Mouse (Mus musculus): ENCODE data around the gene Ugt1a6a.
"Not testable (repeated sequence)": the region's sequence is repeated elsewhere in the genome, so short reads cannot be mapped to it uniquely, and the experiment has no call there.

The Ugt1a6a gene

GRCm38 (mm10) chr1:88213766-88214461 is 79.3 kb downstream of the Ugt1a6a start:
- no peak for DNase-seq

GRCm38 (mm10) chr1:88214462-88214952 is 79.9 kb downstream of the Ugt1a6a start:
- no peak for DNase-seq

- DNase-seq, result no peak
Measured at GRCm38 (mm10) chr1:88215466-88216380, 81.1 kb downstream of the Ugt1a6a start.

GRCm38 (mm10) chr1:88216551-88216950 is 81.9 kb downstream of the Ugt1a6a start:
- DNase-seq, result no peak

- no peak for DNase-seq
Measured at GRCm38 (mm10) chr1:88217144-88217543, 82.5 kb downstream of the Ugt1a6a start.

GRCm38 (mm10) chr1:88217576-88217975 is 83.0 kb downstream of the Ugt1a6a start:
- no peak for DNase-seq

- no peak for DNase-seq
Measured at GRCm38 (mm10) chr1:88218051-88218450, 83.4 kb downstream of the Ugt1a6a start.

- DNase-seq, result no peak
Measured at GRCm38 (mm10) chr1:88218591-88218990, 84.0 kb downstream of the Ugt1a6a start.

GRCm38 (mm10) chr1:88219054-88219453 is 84.4 kb downstream of the Ugt1a6a start:
- DNase-seq, result no peak

GRCm38 (mm10) chr1:88220336-88220735 is 85.7 kb downstream of the Ugt1a6a start:
- no peak for DNase-seq

- DNase-seq, result no peak
Measured at GRCm38 (mm10) chr1:88222216-88222615, 87.6 kb downstream of the Ugt1a6a start.

GRCm38 (mm10) chr1:88223011-88223515 is 88.5 kb downstream of the Ugt1a6a start:
- DNase-seq, result not testable (repeated sequence)

- DNase-seq, result no peak
Measured at GRCm38 (mm10) chr1:88223591-88223990, 89.0 kb downstream of the Ugt1a6a start.

- no peak for DNase-seq
Measured at GRCm38 (mm10) chr1:88224029-88224776, 89.6 kb downstream of the Ugt1a6a start.

GRCm38 (mm10) chr1:88225301-88225700 is 90.7 kb downstream of the Ugt1a6a start:
- DNase-seq, result not testable (repeated sequence)

GRCm38 (mm10) chr1:88225741-88226140 is 91.1 kb downstream of the Ugt1a6a start:
- no peak for DNase-seq

GRCm38 (mm10) chr1:88226670-88227379 is 92.2 kb downstream of the Ugt1a6a start, which contains the start of gene Mroh2a:
Mroh2a (plus strand) TSS chr1:88226986.
- DNase-seq, result no peak

- DNase-seq, result no peak
Measured at GRCm38 (mm10) chr1:88227482-88227881, 92.9 kb downstream of the Ugt1a6a start.

- no peak for DNase-seq
Measured at GRCm38 (mm10) chr1:88228121-88228520, 93.5 kb downstream of the Ugt1a6a start.

GRCm38 (mm10) chr1:88229566-88229965 is 95.0 kb downstream of the Ugt1a6a start:
- DNase-seq, result no peak

- no peak for DNase-seq
Measured at GRCm38 (mm10) chr1:88229986-88230385, 95.4 kb downstream of the Ugt1a6a start.

GRCm38 (mm10) chr1:88230421-88230820 is 95.8 kb downstream of the Ugt1a6a start:
- no peak for DNase-seq
